Mouse (Mus musculus) limb, embryonic 15.5 days (tissue): ENCODE measurements around the gene Vmn1r171. TPM values are rescaled to one million over a fixed set of nuclear protein-coding genes. Genes with fewer than 3 reads are reported as not detected.
"Not testable (repeated sequence)": the region's sequence is repeated elsewhere in the genome, so short reads cannot be mapped to it uniquely, and the experiment has no call there.

ENCODE experiments used
- ATAC-seq: fragments of 200-750 bp; cut with Nextera tagmentation; 2 replicates; pipeline ENCODE4 v1.8.0; 2017; ENCODE audit warnings: low read depth, moderate TSS enrichment; ENCODE audit not compliant: insufficient number of reproducible peaks, low FRiP score, low TSS enrichment
- H3K27ac ChIP-seq: fragments of 300-500 bp; sonication (generic); 2 replicates; pipeline ENCODE4 v1.5.1; 2015; ENCODE audit warnings: moderate library complexity, mild to moderate bottlenecking, inconsistent platforms
- H3K27me3 ChIP-seq: fragments of 300-500 bp; sonication (generic); 2 replicates; pipeline ENCODE4 v1.6.1; 2015; ENCODE audit warnings: inconsistent platforms
- H3K36me3 ChIP-seq: fragments of 300-500 bp; sonication (generic); 2 replicates; pipeline ENCODE4 v1.6.1; 2015; ENCODE audit warnings: inconsistent platforms
- H3K4me1 ChIP-seq: fragments of 300-500 bp; sonication (generic); 2 replicates; pipeline ENCODE4 v1.6.1; 2015; ENCODE audit warnings: inconsistent platforms
- H3K4me2 ChIP-seq: fragments of 300-500 bp; sonication (generic); 2 replicates; pipeline ENCODE4 v1.6.1; 2015; ENCODE audit warnings: mild to moderate bottlenecking, inconsistent platforms
- H3K4me3 ChIP-seq: fragments of 300-500 bp; sonication (generic); 2 replicates; pipeline ENCODE4 v1.5.1; 2015; ENCODE audit warnings: mild to moderate bottlenecking, inconsistent platforms
- H3K9ac ChIP-seq: fragments of 300-500 bp; sonication (generic); 2 replicates; pipeline ENCODE4 v1.6.1; 2015; ENCODE audit warnings: inconsistent platforms
- H3K9me3 ChIP-seq: fragments of 300-500 bp; sonication (generic); 2 replicates; pipeline ENCODE4 v1.6.1; 2016; ENCODE audit warnings: inconsistent platforms
- WGBS: fragments of 180-500 bp; shearing (Covaris S2); methylation state at CpG from one replicate; pipeline ENCODE4 v1.1.7; 2015; 5-methylcytosine and 5-hydroxymethylcytosine counted together
- polyA plus RNA-seq: library from polyadenylated mRNA; unstranded; fragments of >200 nt; fragmentation: Nextera tagmentation; extraction: Ambion mirVana; gene quantifications from 2 replicates; pipeline ENCODE4 v1.2.1, GENCODE M21; 2015

Gene Vmn1r171
- not detected in 2 replicates for polyA plus RNA-seq

- no peaks in the 10 kb centered on the region for H3K36me3 ChIP-seq
Measured at GRCm38 (mm10) chr7:23630422-23630821, at the start of gene Vmn1r171. Vmn1r171 (plus strand) TSS chr7:23630722.

GRCm38 (mm10) chr7:23605875-23606274 is 24.6 kb upstream of the Vmn1r171 start, which contains the start of gene Vmn1r170:
Vmn1r170 (plus strand) TSS chr7:23606175.
- not testable (repeated sequence) for H3K36me3 ChIP-seq, H3K4me2 ChIP-seq, H3K4me1 ChIP-seq, H3K27me3 ChIP-seq, H3K9ac ChIP-seq, H3K27ac ChIP-seq, H3K4me3 ChIP-seq, H3K9me3 ChIP-seq, ATAC-seq
- WGBS, result 36% methylated on average over 1 of the region's 1 CpGs

More at GRCm38 (mm10) chr7:23630422-23630821, at the start of gene Vmn1r171:
- Histone ChIP-seq H3K4me1 (no peaks in the 10 kb centered on the region), H3K27me3 (no peaks in the 10 kb centered on the region), H3K9ac (no peak within 1 kb of the TSS), H3K27ac (no peak within 1 kb of the TSS), H3K4me2 (no peak within 1 kb of the TSS), H3K9me3 (peaks cover 5% of the 10 kb centered on the region; the same call in 1 of the 2 replicates), H3K4me3 (no peak within 1 kb of the TSS)
- no peak for ATAC-seq

GRCm38 (mm10) chr7:23658016-23658415 is 27.5 kb downstream of the Vmn1r171 start, which contains the start of gene Vmn1r172:
Vmn1r172 (plus strand) TSS chr7:23658316.
- Histone ChIP-seq H3K36me3 (no peaks in the 10 kb centered on the region), H3K4me3 (no peak within 1 kb of the TSS), H3K9me3 (no peaks in the 10 kb centered on the region), H3K4me1 (no peaks in the 10 kb centered on the region), H3K27me3 (no peaks in the 10 kb centered on the region), H3K9ac (no peak within 1 kb of the TSS), H3K4me2 (no peak within 1 kb of the TSS), H3K27ac (no peak within 1 kb of the TSS)
- no peak for ATAC-seq
- WGBS, result 63% methylated on average over 2 of the region's 2 CpGs

Other genes with a start within 250 kb of the Vmn1r171 start
- gene Nlrp5, start 244.8 kb upstream of the Vmn1r171 start, polyA plus RNA-seq, result 0.08 and 0.09 TPM in 2 replicates
- not detected in 2 replicates for gene Vmn1r167, start 123.5 kb upstream of the Vmn1r171 start, polyA plus RNA-seq
- not detected in 2 replicates for gene Vmn1r168, start 91.0 kb upstream of the Vmn1r171 start, polyA plus RNA-seq
- gene Vmn1r169, start 55.2 kb upstream of the Vmn1r171 start, polyA plus RNA-seq, result not detected in 2 replicates
- not detected in 2 replicates for gene Vmn1r170, start 24.5 kb upstream of the Vmn1r171 start, polyA plus RNA-seq
- gene Vmn1r172, start 27.6 kb downstream of the Vmn1r171 start, polyA plus RNA-seq, result not detected in 2 replicates
- not detected in 2 replicates for gene Vmn1r173, start 70.0 kb downstream of the Vmn1r171 start, polyA plus RNA-seq
- not detected in 2 replicates for gene Vmn1r174, start 121.5 kb downstream of the Vmn1r171 start, polyA plus RNA-seq
- not detected in 2 replicates for gene Vmn1r175, start 179.9 kb downstream of the Vmn1r171 start, polyA plus RNA-seq
- gene Vmn1r176, start 206.7 kb downstream of the Vmn1r171 start, polyA plus RNA-seq, result not detected in 2 replicates
- not detected in 2 replicates for gene Vmn1r177, start 235.7 kb downstream of the Vmn1r171 start, polyA plus RNA-seq